Mouse (Mus musculus): ENCODE measurements around the gene Sapcd2. TPM values are rescaled to one million over a fixed set of nuclear protein-coding genes. Genes with fewer than 3 reads are reported as not detected.
"Not testable (repeated sequence)": the region's sequence is repeated elsewhere in the genome, so short reads cannot be mapped to it uniquely, and the experiment has no call there.

The Sapcd2 gene
- polyA plus RNA-seq, 1 experiment, result 1.1 TPM

DNA sequence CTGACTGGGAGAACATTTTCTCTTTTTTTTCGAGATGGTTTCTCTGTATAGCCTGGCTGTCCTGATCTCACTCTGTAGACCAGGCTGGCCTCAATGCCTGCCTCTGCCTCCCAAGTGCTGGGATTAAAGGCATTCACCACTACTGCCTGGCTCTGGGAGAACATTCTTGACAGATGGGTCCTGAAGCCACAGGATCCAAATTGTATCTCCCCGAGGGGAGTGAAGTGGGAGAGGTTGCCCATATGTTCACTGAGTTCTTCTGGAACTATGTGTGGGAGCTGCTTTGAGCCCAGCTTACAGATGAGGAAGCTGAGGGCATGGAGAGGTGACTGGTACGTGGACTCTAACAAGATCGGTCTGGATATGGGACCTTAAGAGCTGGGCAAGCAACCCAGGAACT, 31.9 kb downstream of the Sapcd2 start:
- Histone ChIP-seq H3K4me3 (ENCODE audit: control insufficient read depth, low read depth, low read length) (no peak overlapping the region), H3K27me3 (ENCODE audit: control insufficient read depth, insufficient read depth, low read length) (no peaks in the 10 kb centered on the region), H3K27ac (ENCODE audit: control insufficient read depth, insufficient read depth, low read depth, low read length) (no peak overlapping the region), H3K4me1 (ENCODE audit: control insufficient read depth, insufficient read depth, low read length) (peaks cover 8% of the 10 kb centered on the region), H3K36me3 (ENCODE audit: control insufficient read depth, insufficient read depth, low read length) (no peaks in the 10 kb centered on the region)
- TF ChIP-seq CTCF (IDR thresholded peaks at IDR 0.05; ENCODE audit: control insufficient read depth, insufficient read depth, insufficient replicate concordance, low read depth, low read length) (no peak), POLR2A (IDR thresholded peaks at IDR 0.05; ENCODE audit: control insufficient read depth, low read depth, low read length) (no peak)

DNA sequence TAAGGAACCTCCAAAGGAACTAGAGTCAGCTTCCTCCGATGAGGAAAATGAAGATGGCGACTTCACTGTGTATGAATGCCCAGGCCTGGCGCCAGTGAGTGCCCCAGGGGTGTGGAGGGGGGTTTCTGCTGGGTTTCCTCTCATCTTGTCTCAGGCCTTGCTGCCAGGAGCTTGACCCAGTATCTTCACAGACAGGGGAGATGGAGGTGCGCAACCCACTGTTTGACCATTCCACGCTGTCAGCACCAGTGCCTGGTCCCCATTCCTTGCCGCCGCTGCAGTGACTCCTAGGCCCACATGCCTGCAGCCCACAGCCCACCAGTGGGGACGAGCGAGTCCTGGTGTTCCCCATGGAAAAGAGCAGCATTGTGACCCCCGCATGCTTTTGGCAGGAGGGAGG, 36.8 kb downstream of the Sapcd2 start:
- Histone ChIP-seq H3K36me3 (ENCODE audit: control insufficient read depth, insufficient read depth, low read length) (no peaks in the 10 kb centered on the region), H3K27ac (ENCODE audit: control insufficient read depth, insufficient read depth, low read depth, low read length) (no peak overlapping the region), H3K27me3 (ENCODE audit: control insufficient read depth, insufficient read depth, low read length) (no peaks in the 10 kb centered on the region), H3K4me3 (ENCODE audit: control insufficient read depth, low read depth, low read length) (no peak overlapping the region), H3K4me1 (ENCODE audit: control insufficient read depth, insufficient read depth, low read length) (no peaks in the 10 kb centered on the region)
- TF ChIP-seq CTCF (IDR thresholded peaks at IDR 0.05; ENCODE audit: control insufficient read depth, insufficient read depth, insufficient replicate concordance, low read depth, low read length), result no peak
- TF ChIP-seq POLR2A (IDR thresholded peaks at IDR 0.05; ENCODE audit: control insufficient read depth, low read depth, low read length), result no peak

- not testable (repeated sequence) for H3K27ac ChIP-seq (ENCODE audit: control insufficient read depth, insufficient read depth, low read depth, low read length); H3K27me3 ChIP-seq (ENCODE audit: control insufficient read depth, insufficient read depth, low read length); H3K4me3 ChIP-seq (ENCODE audit: control insufficient read depth, low read depth, low read length)
Measured at GRCm38 (mm10) chr2:25413436-25413835, 41.3 kb downstream of the Sapcd2 start.

GRCm38 (mm10) chr2:25417426-25417825, 45.3 kb downstream of the Sapcd2 start:
- no peak overlapping the region for H3K4me3 ChIP-seq (ENCODE audit: control insufficient read depth, low read depth, low read length)
- H3K27me3 ChIP-seq (ENCODE audit: control insufficient read depth, insufficient read depth, low read length), result no peaks in the 10 kb centered on the region
- no peaks in the 10 kb centered on the region for H3K4me1 ChIP-seq (ENCODE audit: control insufficient read depth, insufficient read depth, low read length)
- no peaks in the 10 kb centered on the region for H3K36me3 ChIP-seq (ENCODE audit: control insufficient read depth, insufficient read depth, low read length)
- no peak overlapping the region for H3K27ac ChIP-seq (ENCODE audit: control insufficient read depth, insufficient read depth, low read depth, low read length)
- TF ChIP-seq CTCF (IDR thresholded peaks at IDR 0.05; ENCODE audit: control insufficient read depth, insufficient read depth, insufficient replicate concordance, low read depth, low read length), result no peak
- no peak for TF ChIP-seq POLR2A (IDR thresholded peaks at IDR 0.05; ENCODE audit: control insufficient read depth, low read depth, low read length)

More at GRCm38 (mm10) chr2:25413436-25413835, 41.3 kb downstream of the Sapcd2 start:
- H3K4me1 ChIP-seq (ENCODE audit: control insufficient read depth, insufficient read depth, low read length); H3K36me3 ChIP-seq (ENCODE audit: control insufficient read depth, insufficient read depth, low read length): not testable (repeated sequence)

- no peaks in the 10 kb centered on the region for H3K36me3 ChIP-seq (ENCODE audit: control insufficient read depth, insufficient read depth, low read length)
Measured at GRCm38 (mm10) chr2:25421896-25422295, 49.8 kb downstream of the Sapcd2 start.

GRCm38 (mm10) chr2:25422587-25423410, 50.7 kb downstream of the Sapcd2 start, which contains the start of gene Fut7:
TSS of gene Fut7 (plus strand) at chr2:25423267.
- Histone ChIP-seq H3K27ac (ENCODE audit: control insufficient read depth, insufficient read depth, low read depth, low read length) (no peak within 1 kb of the TSS), H3K4me3 (ENCODE audit: control insufficient read depth, low read depth, low read length) (no peak within 1 kb of the TSS), H3K4me1 (ENCODE audit: control insufficient read depth, insufficient read depth, low read length) (peaks cover 3% of the 10 kb centered on the region; the same call in 1 of the 2 replicates), H3K36me3 (ENCODE audit: control insufficient read depth, insufficient read depth, low read length) (no peaks in the 10 kb centered on the region), H3K27me3 (ENCODE audit: control insufficient read depth, insufficient read depth, low read length) (no peaks in the 10 kb centered on the region)
- TF ChIP-seq POLR2A (IDR thresholded peaks at IDR 0.05; ENCODE audit: control insufficient read depth, low read depth, low read length) (no peak), CTCF (IDR thresholded peaks at IDR 0.05; ENCODE audit: control insufficient read depth, insufficient read depth, insufficient replicate concordance, low read depth, low read length) (no peak)

More at GRCm38 (mm10) chr2:25421896-25422295, 49.8 kb downstream of the Sapcd2 start:
- Histone ChIP-seq H3K4me3 (ENCODE audit: control insufficient read depth, low read depth, low read length) (no peak overlapping the region), H3K27me3 (ENCODE audit: control insufficient read depth, insufficient read depth, low read length) (no peaks in the 10 kb centered on the region), H3K27ac (ENCODE audit: control insufficient read depth, insufficient read depth, low read depth, low read length) (no peak overlapping the region), H3K4me1 (ENCODE audit: control insufficient read depth, insufficient read depth, low read length) (peaks cover 3% of the 10 kb centered on the region; the same call in 1 of the 2 replicates)
- TF ChIP-seq POLR2A (IDR thresholded peaks at IDR 0.05; ENCODE audit: control insufficient read depth, low read depth, low read length), result no peak
- TF ChIP-seq CTCF (IDR thresholded peaks at IDR 0.05; ENCODE audit: control insufficient read depth, insufficient read depth, insufficient replicate concordance, low read depth, low read length), result peak; percentile 39; the same call in 1 of the 2 replicates

DNA sequence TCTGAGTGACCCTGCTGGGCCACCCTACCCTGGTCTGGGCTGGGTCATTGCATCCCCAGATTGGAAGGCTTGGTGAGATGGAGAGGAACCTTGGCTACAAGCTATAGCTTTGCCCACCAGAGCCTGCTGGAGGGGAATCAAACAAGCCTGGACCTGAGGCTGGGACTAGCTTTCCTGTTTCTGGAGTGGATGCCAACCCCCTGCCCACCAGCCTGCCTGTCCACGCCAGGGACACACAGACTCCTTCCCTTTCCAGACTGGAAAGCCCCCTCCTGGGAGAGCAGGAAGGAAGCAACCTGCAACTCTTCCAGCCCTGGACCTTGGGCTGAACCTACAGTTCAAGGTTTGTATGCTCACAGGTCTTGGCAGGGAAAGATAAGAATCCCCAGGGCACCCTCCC, 51.5 kb downstream of the Sapcd2 start:
- no peaks in the 10 kb centered on the region for H3K27me3 ChIP-seq (ENCODE audit: control insufficient read depth, insufficient read depth, low read length)
- H3K27ac ChIP-seq (ENCODE audit: control insufficient read depth, insufficient read depth, low read depth, low read length), result no peak overlapping the region
- no peak overlapping the region for H3K4me3 ChIP-seq (ENCODE audit: control insufficient read depth, low read depth, low read length)
- H3K4me1 ChIP-seq (ENCODE audit: control insufficient read depth, insufficient read depth, low read length), result peaks cover 3% of the 10 kb centered on the region; the same call in 1 of the 2 replicates
- H3K36me3 ChIP-seq (ENCODE audit: control insufficient read depth, insufficient read depth, low read length), result no peaks in the 10 kb centered on the region
- TF ChIP-seq POLR2A (IDR thresholded peaks at IDR 0.05; ENCODE audit: control insufficient read depth, low read depth, low read length) (no peak), CTCF (IDR thresholded peaks at IDR 0.05; ENCODE audit: control insufficient read depth, insufficient read depth, insufficient replicate concordance, low read depth, low read length) (no peak)

Measured in testis, adult 2 months (tissue).